Mouse (Mus musculus): ENCODE data around the gene Ift172. TPM values are rescaled to one million over a fixed set of nuclear protein-coding genes. Genes with fewer than 3 reads are reported as not detected.

The Ift172 gene
- total RNA-seq (2021), result 10 to 100 TPM; 80.9 to 96.8 TPM
- long read RNA-seq, experiment 1, full-length matches to known transcripts, result 18 of 39 reads
- long read RNA-seq, experiment 1, partial matches to known transcripts, result 9 of 39 reads
- long read RNA-seq, experiment 1, other reads (novel, unspliced or antisense), result 12 of 39 reads
- long read RNA-seq, experiment 2, full-length matches to known transcripts, result 22 of 51 reads
- long read RNA-seq, experiment 2, partial matches to known transcripts, result 16 of 51 reads
- long read RNA-seq, experiment 2, other reads (novel, unspliced or antisense), result 13 of 51 reads

GRCm38 (mm10) chr5:31290521-31291360, at the start of gene Ift172:
TSS of gene Ift172 (minus strand) at chr5:31291116.
- TF ChIP-seq CTCF (conservative IDR thresholded peaks at IDR 0.05), result no peak
- Histone ChIP-seq H3K27ac (peak within 1 kb of the TSS; percentile 90), H3K4me3 (peak within 1 kb of the TSS; percentile 70)
- DNase-seq (ENCODE audit: low spot score in 2 of 2), result peak; percentile 96

GRCm38 (mm10) chr5:31328255-31328654, 37.3 kb upstream of the Ift172 start:
- DNase-seq (ENCODE audit: low spot score in 2 of 2), result peak; percentile 60 to 76
- peak; percentile 85 for TF ChIP-seq CTCF (conservative IDR thresholded peaks at IDR 0.05)
- no peak overlapping the region for H3K4me3 ChIP-seq
- no peak overlapping the region for H3K27ac ChIP-seq

- no peak for DNase-seq (ENCODE audit: low spot score in 2 of 2)
- H3K4me3 ChIP-seq, result no peak overlapping the region
- TF ChIP-seq CTCF (conservative IDR thresholded peaks at IDR 0.05), result peak; percentile 58
- H3K27ac ChIP-seq, result no peak overlapping the region
Observed at GRCm38 (mm10) chr5:31326850-31327249, 35.9 kb upstream of the Ift172 start.

- no peak overlapping the region for H3K27ac ChIP-seq
- H3K4me3 ChIP-seq, result no peak overlapping the region
- TF ChIP-seq CTCF (conservative IDR thresholded peaks at IDR 0.05), result no peak
- no peak for DNase-seq (ENCODE audit: low spot score in 2 of 2)
Observed at GRCm38 (mm10) chr5:31324085-31324484, 33.2 kb upstream of the Ift172 start.

GRCm38 (mm10) chr5:31322776-31323175, 31.9 kb upstream of the Ift172 start:
- no peak for TF ChIP-seq CTCF (conservative IDR thresholded peaks at IDR 0.05)
- no peak overlapping the region for H3K27ac ChIP-seq

GRCm38 (mm10) chr5:31312806-31313205, 21.9 kb upstream of the Ift172 start:
- DNase-seq (ENCODE audit: low spot score in 2 of 2), result no peak
- no peak for TF ChIP-seq CTCF (conservative IDR thresholded peaks at IDR 0.05)
- no peak overlapping the region for H3K4me3 ChIP-seq
- H3K27ac ChIP-seq, result no peak overlapping the region

More at GRCm38 (mm10) chr5:31322776-31323175, 31.9 kb upstream of the Ift172 start:
- no peak overlapping the region for H3K4me3 ChIP-seq
- no peak for DNase-seq (ENCODE audit: low spot score in 2 of 2)

GRCm38 (mm10) chr5:31303093-31303492, 12.2 kb upstream of the Ift172 start:
- no peak overlapping the region for H3K27ac ChIP-seq
- no peak for TF ChIP-seq CTCF (conservative IDR thresholded peaks at IDR 0.05)
- no peak overlapping the region for H3K4me3 ChIP-seq
- DNase-seq (ENCODE audit: low spot score in 2 of 2), result no peak

- no peak for DNase-seq (ENCODE audit: low spot score in 2 of 2)
- no peak overlapping the region for H3K4me3 ChIP-seq
- no peak for TF ChIP-seq CTCF (conservative IDR thresholded peaks at IDR 0.05)
- no peak overlapping the region for H3K27ac ChIP-seq
Observed at GRCm38 (mm10) chr5:31301866-31302265, 10.9 kb upstream of the Ift172 start.

- Histone ChIP-seq H3K4me3 (no peak overlapping the region), H3K27ac (no peak overlapping the region)
- DNase-seq (ENCODE audit: low spot score in 2 of 2), result no peak
- no peak for TF ChIP-seq CTCF (conservative IDR thresholded peaks at IDR 0.05)
Observed at GRCm38 (mm10) chr5:31298486-31298885, 7.6 kb upstream of the Ift172 start.

GRCm38 (mm10) chr5:31297981-31298380, 7.1 kb upstream of the Ift172 start:
- TF ChIP-seq CTCF (conservative IDR thresholded peaks at IDR 0.05), result no peak
- Histone ChIP-seq H3K4me3 (no peak overlapping the region), H3K27ac (no peak overlapping the region)
- no peak for DNase-seq (ENCODE audit: low spot score in 2 of 2)

- TF ChIP-seq CTCF (conservative IDR thresholded peaks at IDR 0.05), result no peak
- no peak for DNase-seq (ENCODE audit: low spot score in 2 of 2)
- Histone ChIP-seq H3K4me3 (peak within 1 kb of the TSS; percentile 81), H3K27ac (peak within 1 kb of the TSS; percentile 96; the same call in 1 of the 2 replicates)
Observed at GRCm38 (mm10) chr5:31297047-31297757, 6.3 kb upstream of the Ift172 start, which contains the start of gene Gckr. TSS of gene Gckr (plus strand) at chr5:31297443.

GRCm38 (mm10) chr5:31295606-31296141, 4.8 kb upstream of the Ift172 start, which contains the start of gene Fndc4:
TSS of gene Fndc4 (minus strand) at chr5:31296080.
- no peak for TF ChIP-seq CTCF (conservative IDR thresholded peaks at IDR 0.05)
- H3K4me3 ChIP-seq, result peak within 1 kb of the TSS; percentile 81
- DNase-seq (ENCODE audit: low spot score in 2 of 2), result peak; percentile 49 to 59
- peak within 1 kb of the TSS; percentile 96 for H3K27ac ChIP-seq

Data from layer of hippocampus, adult 2 months (tissue).